Mouse (Mus musculus): ENCODE measurements around the gene Gpc4. TPM values are rescaled to one million over a fixed set of nuclear protein-coding genes. Genes with fewer than 3 reads are reported as not detected.

Gpc4 gene
- polyA plus RNA-seq, 1 experiment, result 1.7 TPM

- no peak for TF ChIP-seq POLR2AphosphoS2 (IDR thresholded peaks at IDR 0.05; ENCODE audit: insufficient read length, low read depth)
- no peak for TF ChIP-seq POLR2A (IDR thresholded peaks at IDR 0.05; ENCODE audit: insufficient read length, low read depth)
- TF ChIP-seq MAX (IDR thresholded peaks at IDR 0.05; ENCODE audit: low read depth), result no peak
- TF ChIP-seq SRF (IDR thresholded peaks at IDR 0.05; ENCODE audit: control insufficient read depth, insufficient read length, low read depth), result no peak
- no peak for TF ChIP-seq TCF3 (IDR thresholded peaks at IDR 0.05; ENCODE audit: insufficient read length, low read depth)
- TF ChIP-seq E2F4 (IDR thresholded peaks at IDR 0.05; ENCODE audit: insufficient read depth), result no peak
- TF ChIP-seq REST (IDR thresholded peaks at IDR 0.05; ENCODE audit: insufficient read depth, insufficient read length), result no peak
- TF ChIP-seq MYOD1 (IDR thresholded peaks at IDR 0.05; ENCODE audit: control insufficient read depth in 1 of 3, insufficient read length in 2 of 3, low read depth in 2 of 3), result no peak
- TF ChIP-seq USF1 (IDR thresholded peaks at IDR 0.05; ENCODE audit: low read depth), result no peak
- TF ChIP-seq TCF12 (IDR thresholded peaks at IDR 0.05; ENCODE audit: insufficient read depth, poor library complexity, severe bottlenecking), result no peak
- TF ChIP-seq CEBPB (IDR thresholded peaks at IDR 0.05; ENCODE audit: insufficient read depth, poor library complexity, severe bottlenecking), result no peak
- TF ChIP-seq MYOG (IDR thresholded peaks at IDR 0.05; ENCODE audit: control insufficient read depth in 1 of 3, insufficient read depth in 1 of 3, insufficient read length in 2 of 3, low read depth in 2 of 3), result no peak
- Histone ChIP-seq H3K79me2 (ENCODE audit: control insufficient read depth, insufficient read depth) (no peaks in the 10 kb centered on the region), H3K4me2 (ENCODE audit: low read depth) (no peak overlapping the region), H3K27me3 (ENCODE audit: control insufficient read depth, insufficient read depth, insufficient read length) (no peaks in the 10 kb centered on the region), H3ac (ENCODE audit: control insufficient read depth, insufficient read length) (no peak overlapping the region), H3K4me3 (no peak overlapping the region), H3K36me3 (ENCODE audit: control insufficient read depth, insufficient read depth) (no peaks in the 10 kb centered on the region)
These were observed 24.0 kb upstream of the Gpc4 start for GRCm38 (mm10) chrX:52189094-52189493.

DNA sequence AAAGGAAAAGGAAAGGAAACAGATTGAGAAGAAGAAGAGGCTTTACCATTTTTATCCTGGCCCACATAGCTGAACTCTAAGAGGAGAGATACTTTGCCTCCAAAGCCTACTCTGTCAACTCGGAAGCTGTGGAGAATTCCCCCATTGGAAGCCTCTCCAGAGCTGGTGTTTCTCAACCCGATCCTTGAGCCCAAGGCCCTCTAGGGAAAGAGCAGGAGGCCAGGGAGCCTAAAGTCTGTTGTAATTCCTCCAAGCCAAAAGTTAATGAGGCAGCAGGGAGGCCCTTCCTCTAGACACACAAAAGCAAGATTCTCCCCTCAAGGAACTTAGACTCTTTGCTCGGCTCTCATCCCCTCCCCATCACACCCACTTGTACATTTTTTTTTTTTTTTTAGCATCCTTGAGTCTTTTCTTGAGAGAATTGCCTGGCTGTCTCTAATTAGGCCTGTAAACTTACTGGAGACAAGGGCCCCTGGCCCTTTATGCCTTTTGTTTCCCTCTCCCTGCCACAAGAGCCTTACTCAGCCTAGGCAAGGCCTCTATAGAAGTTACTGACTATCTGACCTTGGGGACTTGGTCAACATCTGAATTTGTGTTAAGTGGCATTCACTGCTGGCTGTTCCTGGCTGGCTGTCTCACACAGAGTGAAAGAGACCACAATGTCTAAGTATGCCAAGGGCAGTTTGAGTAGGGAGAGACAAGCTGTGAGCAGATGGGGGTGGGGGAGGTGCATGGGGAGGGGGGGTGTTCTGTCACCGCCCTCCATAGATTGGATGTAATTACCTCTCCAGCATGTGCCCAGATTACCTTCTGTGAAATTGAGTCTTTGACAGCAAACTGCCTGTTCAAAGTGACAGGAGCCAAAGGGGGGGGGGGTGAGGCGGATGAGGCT is 18.7 kb upstream of the Gpc4 start:
- Histone ChIP-seq H3K4me3 (no peak overlapping the region), H3K79me2 (ENCODE audit: control insufficient read depth, insufficient read depth) (no peaks in the 10 kb centered on the region), H3ac (ENCODE audit: control insufficient read depth, insufficient read length) (no peak overlapping the region), H3K4me2 (ENCODE audit: low read depth) (no peak overlapping the region), H3K36me3 (ENCODE audit: control insufficient read depth, insufficient read depth) (no peaks in the 10 kb centered on the region), H3K27me3 (ENCODE audit: control insufficient read depth, insufficient read depth, insufficient read length) (no peaks in the 10 kb centered on the region)
- TF ChIP-seq POLR2AphosphoS2 (IDR thresholded peaks at IDR 0.05; ENCODE audit: insufficient read length, low read depth), result no peak
- TF ChIP-seq SRF (IDR thresholded peaks at IDR 0.05; ENCODE audit: control insufficient read depth, insufficient read length, low read depth), result no peak
- no peak for TF ChIP-seq MAX (IDR thresholded peaks at IDR 0.05; ENCODE audit: low read depth)
- no peak for TF ChIP-seq TCF12 (IDR thresholded peaks at IDR 0.05; ENCODE audit: insufficient read depth, poor library complexity, severe bottlenecking)
- no peak for TF ChIP-seq E2F4 (IDR thresholded peaks at IDR 0.05; ENCODE audit: insufficient read depth)
- no peak for TF ChIP-seq TCF3 (IDR thresholded peaks at IDR 0.05; ENCODE audit: insufficient read length, low read depth)
- TF ChIP-seq MYOG (IDR thresholded peaks at IDR 0.05; ENCODE audit: control insufficient read depth in 1 of 3, insufficient read depth in 1 of 3, insufficient read length in 2 of 3, low read depth in 2 of 3), result no peak
- TF ChIP-seq MYOD1 (IDR thresholded peaks at IDR 0.05; ENCODE audit: control insufficient read depth in 1 of 3, insufficient read length in 2 of 3, low read depth in 2 of 3), result no peak
- TF ChIP-seq REST (IDR thresholded peaks at IDR 0.05; ENCODE audit: insufficient read depth, insufficient read length), result no peak
- TF ChIP-seq USF1 (IDR thresholded peaks at IDR 0.05; ENCODE audit: low read depth), result no peak
- TF ChIP-seq CEBPB (IDR thresholded peaks at IDR 0.05; ENCODE audit: insufficient read depth, poor library complexity, severe bottlenecking), result no peak
- no peak for TF ChIP-seq POLR2A (IDR thresholded peaks at IDR 0.05; ENCODE audit: insufficient read length, low read depth)

- H3K4me3 ChIP-seq, result no peak overlapping the region
- H3K36me3 ChIP-seq (ENCODE audit: control insufficient read depth, insufficient read depth), result no peaks in the 10 kb centered on the region
- TF ChIP-seq POLR2AphosphoS2 (IDR thresholded peaks at IDR 0.05; ENCODE audit: insufficient read length, low read depth) (no peak), E2F4 (IDR thresholded peaks at IDR 0.05; ENCODE audit: insufficient read depth) (no peak), MYOD1 (IDR thresholded peaks at IDR 0.05; ENCODE audit: control insufficient read depth in 1 of 3, insufficient read length in 2 of 3, low read depth in 2 of 3) (no peak), TCF3 (IDR thresholded peaks at IDR 0.05; ENCODE audit: insufficient read length, low read depth) (no peak), MAX (IDR thresholded peaks at IDR 0.05; ENCODE audit: low read depth) (no peak), SRF (IDR thresholded peaks at IDR 0.05; ENCODE audit: control insufficient read depth, insufficient read length, low read depth) (no peak), TCF12 (IDR thresholded peaks at IDR 0.05; ENCODE audit: insufficient read depth, poor library complexity, severe bottlenecking) (no peak), USF1 (IDR thresholded peaks at IDR 0.05; ENCODE audit: low read depth) (no peak), MYOG (IDR thresholded peaks at IDR 0.05; ENCODE audit: control insufficient read depth in 1 of 3, insufficient read depth in 1 of 3, insufficient read length in 2 of 3, low read depth in 2 of 3) (no peak), REST (IDR thresholded peaks at IDR 0.05; ENCODE audit: insufficient read depth, insufficient read length) (no peak), POLR2A (IDR thresholded peaks at IDR 0.05; ENCODE audit: insufficient read length, low read depth) (no peak), CEBPB (IDR thresholded peaks at IDR 0.05; ENCODE audit: insufficient read depth, poor library complexity, severe bottlenecking) (no peak)
- H3K79me2 ChIP-seq (ENCODE audit: control insufficient read depth, insufficient read depth), result no peaks in the 10 kb centered on the region
- H3K4me2 ChIP-seq (ENCODE audit: low read depth), result no peak overlapping the region
- H3ac ChIP-seq (ENCODE audit: control insufficient read depth, insufficient read length), result no peak overlapping the region
- no peaks in the 10 kb centered on the region for H3K27me3 ChIP-seq (ENCODE audit: control insufficient read depth, insufficient read depth, insufficient read length)
These were observed 16.3 kb upstream of the Gpc4 start for GRCm38 (mm10) chrX:52181401-52181800.

- TF ChIP-seq REST (IDR thresholded peaks at IDR 0.05; ENCODE audit: insufficient read depth, insufficient read length) (no peak), POLR2A (IDR thresholded peaks at IDR 0.05; ENCODE audit: insufficient read length, low read depth) (no peak), MYOG (IDR thresholded peaks at IDR 0.05; ENCODE audit: control insufficient read depth in 1 of 3, insufficient read depth in 1 of 3, insufficient read length in 2 of 3, low read depth in 2 of 3) (no peak), CEBPB (IDR thresholded peaks at IDR 0.05; ENCODE audit: insufficient read depth, poor library complexity, severe bottlenecking) (no peak), USF1 (IDR thresholded peaks at IDR 0.05; ENCODE audit: low read depth) (no peak), TCF12 (IDR thresholded peaks at IDR 0.05; ENCODE audit: insufficient read depth, poor library complexity, severe bottlenecking) (no peak), E2F4 (IDR thresholded peaks at IDR 0.05; ENCODE audit: insufficient read depth) (no peak), MAX (IDR thresholded peaks at IDR 0.05; ENCODE audit: low read depth) (no peak), TCF3 (IDR thresholded peaks at IDR 0.05; ENCODE audit: insufficient read length, low read depth) (no peak), MYOD1 (IDR thresholded peaks at IDR 0.05; ENCODE audit: control insufficient read depth in 1 of 3, insufficient read length in 2 of 3, low read depth in 2 of 3) (no peak), POLR2AphosphoS2 (IDR thresholded peaks at IDR 0.05; ENCODE audit: insufficient read length, low read depth) (no peak), SRF (IDR thresholded peaks at IDR 0.05; ENCODE audit: control insufficient read depth, insufficient read length, low read depth) (no peak)
- H3K79me2 ChIP-seq (ENCODE audit: control insufficient read depth, insufficient read depth), result no peaks in the 10 kb centered on the region
- no peak overlapping the region for H3ac ChIP-seq (ENCODE audit: control insufficient read depth, insufficient read length)
- no peak overlapping the region for H3K4me2 ChIP-seq (ENCODE audit: low read depth)
- H3K36me3 ChIP-seq (ENCODE audit: control insufficient read depth, insufficient read depth), result no peaks in the 10 kb centered on the region
- no peaks in the 10 kb centered on the region for H3K27me3 ChIP-seq (ENCODE audit: control insufficient read depth, insufficient read depth, insufficient read length)
- no peak overlapping the region for H3K4me3 ChIP-seq
These were observed 12.0 kb upstream of the Gpc4 start for GRCm38 (mm10) chrX:52177067-52177466.

All from myocyte (in vitro differentiated cells).